Mouse (Mus musculus) liver, embryonic 16.5 days (tissue): ENCODE results near the gene Kmt5a. TPM values are rescaled to one million over a fixed set of nuclear protein-coding genes. Genes with fewer than 3 reads are reported as not detected.

Experiments used
- ATAC-seq: fragments of 200-750 bp; cut with Nextera tagmentation; 2 replicates; pipeline ENCODE4 v1.8.0; 2017; ENCODE audit warnings: low read depth, mild to moderate bottlenecking, moderate number of reproducible peaks, moderate library complexity
- H3K27ac ChIP-seq: fragments of 300-500 bp; sonication (generic); 2 replicates; pipeline ENCODE4 v1.5.1; 2014; ENCODE audit warnings: mild to moderate bottlenecking, low read length
- H3K27me3 ChIP-seq: fragments of 300-500 bp; sonication (generic); 2 replicates; pipeline ENCODE4 v1.6.1; 2014; ENCODE audit warnings: low read depth, low read length, mixed read lengths; ENCODE audit not compliant: control insufficient read depth, insufficient read depth
- H3K36me3 ChIP-seq: fragments of 300-500 bp; sonication (generic); 2 replicates; pipeline ENCODE4 v1.6.1; 2014; ENCODE audit warnings: mild to moderate bottlenecking; ENCODE audit not compliant: control insufficient read depth, insufficient read depth
- H3K4me1 ChIP-seq: fragments of 300-500 bp; sonication (generic); 2 replicates; pipeline ENCODE4 v1.6.1; 2014; ENCODE audit warnings: low read depth, low read length, mixed read lengths; ENCODE audit not compliant: control insufficient read depth
- H3K4me2 ChIP-seq: fragments of 300-500 bp; sonication (generic); 2 replicates; pipeline ENCODE4 v1.6.1; 2014; ENCODE audit warnings: low read depth, low read length, mixed read lengths
- H3K4me3 ChIP-seq: fragments of 300-500 bp; sonication (generic); 2 replicates; pipeline ENCODE4 v1.5.1; 2014; ENCODE audit warnings: low read depth, mild to moderate bottlenecking, low read length
- H3K9ac ChIP-seq: fragments of 300-500 bp; sonication (generic); 2 replicates; pipeline ENCODE4 v1.6.1; 2014; ENCODE audit warnings: low read depth, low read length
- H3K9me3 ChIP-seq: fragments of 300-500 bp; sonication (generic); replicated peaks from 2 replicates; pipeline ENCODE4 v1.6.1; 2016; ENCODE audit warnings: low read length; ENCODE audit not compliant: control insufficient read depth
- WGBS: fragments of 180-500 bp; shearing (Covaris S2); extraction: QIAGEN DNeasy Blood & Tissue Kit; methylation state at CpG from one replicate; pipeline ENCODE4 v1.1.7; 2014; ENCODE audit not compliant: insufficient replicate concordance; 5-methylcytosine and 5-hydroxymethylcytosine counted together
- polyA plus RNA-seq: library from polyadenylated mRNA; unstranded; fragments of >200 nt; fragmentation: Nextera tagmentation; extraction: Ambion mirVana; gene quantifications from 2 replicates; pipeline ENCODE4 v1.2.1, GENCODE M21; 2015

Kmt5a gene
- polyA plus RNA-seq, 1 experiment from 2014 or later, result 41.5 TPM

GRCm38 (mm10) chr5:124485654-124486053 is 45.9 kb downstream of the Kmt5a start:
- peaks cover 4% of the 10 kb centered on the region; the same call in 1 of the 2 replicates for H3K4me1 ChIP-seq
- no peak overlapping the region for H3K4me3 ChIP-seq
- H3K27me3 ChIP-seq, result no peaks in the 10 kb centered on the region
- H3K4me2 ChIP-seq, result no peak overlapping the region
- H3K9me3 ChIP-seq, result no peaks in the 10 kb centered on the region
- H3K27ac ChIP-seq, result no peak overlapping the region
- H3K36me3 ChIP-seq, result no peaks in the 10 kb centered on the region
- H3K9ac ChIP-seq, result no peak overlapping the region
- 76% methylated on average over 5 of the region's 5 CpGs for WGBS
- no peak for ATAC-seq

- Histone ChIP-seq H3K36me3 (0 out of 2 replicates have a peak, but pooled peaks cover 2% of the 10 kb centered on the region), H3K9ac (no peak overlapping the region), H3K4me3 (no peak overlapping the region), H3K27ac (no peak overlapping the region), H3K4me2 (no peak overlapping the region), H3K4me1 (peaks cover 4% of the 10 kb centered on the region; the same call in 1 of the 2 replicates), H3K9me3 (no peaks in the 10 kb centered on the region), H3K27me3 (no peaks in the 10 kb centered on the region)
- WGBS, result 79% methylated on average over 3 of the region's 3 CpGs
- no peak for ATAC-seq
Observed at GRCm38 (mm10) chr5:124488885-124489284, 49.2 kb downstream of the Kmt5a start.

- no peak for ATAC-seq
Observed at GRCm38 (mm10) chr5:124491732-124492131, 52.0 kb downstream of the Kmt5a start.

GRCm38 (mm10) chr5:124492618-124493017 is 52.9 kb downstream of the Kmt5a start:
- H3K27me3 ChIP-seq, result no peaks in the 10 kb centered on the region
- no peak for ATAC-seq
- no peaks in the 10 kb centered on the region for H3K9me3 ChIP-seq
- no peak overlapping the region for H3K27ac ChIP-seq
- H3K4me1 ChIP-seq, result peaks cover 7% of the 10 kb centered on the region
- WGBS, result 59% methylated on average over 4 of the region's 4 CpGs
- 0 out of 2 replicates have a peak, but pooled peaks cover 2% of the 10 kb centered on the region for H3K36me3 ChIP-seq
- H3K4me2 ChIP-seq, result no peak overlapping the region
- H3K4me3 ChIP-seq, result no peak overlapping the region
- H3K9ac ChIP-seq, result no peak overlapping the region

More at GRCm38 (mm10) chr5:124491732-124492131, 52.0 kb downstream of the Kmt5a start:
- Histone ChIP-seq H3K9ac (no peak overlapping the region), H3K4me3 (no peak overlapping the region), H3K27me3 (no peaks in the 10 kb centered on the region), H3K4me2 (no peak overlapping the region), H3K9me3 (no peaks in the 10 kb centered on the region), H3K27ac (no peak overlapping the region), H3K36me3 (0 out of 2 replicates have a peak, but pooled peaks cover 2% of the 10 kb centered on the region), H3K4me1 (peaks cover 3% of the 10 kb centered on the region)
- WGBS, result 86% methylated on average over 4 of the region's 4 CpGs

- no peak overlapping the region for H3K9ac ChIP-seq
- 65% methylated on average over 11 of the region's 11 CpGs for WGBS
- H3K27ac ChIP-seq, result no peak overlapping the region
- no peaks in the 10 kb centered on the region for H3K27me3 ChIP-seq
- H3K4me1 ChIP-seq, result peaks cover 13% of the 10 kb centered on the region
- 0 out of 2 replicates have a peak, but pooled peaks cover 2% of the 10 kb centered on the region for H3K36me3 ChIP-seq
- no peak overlapping the region for H3K4me2 ChIP-seq
- no peak for ATAC-seq
- no peaks in the 10 kb centered on the region for H3K9me3 ChIP-seq
- H3K4me3 ChIP-seq, result no peak overlapping the region
Observed at GRCm38 (mm10) chr5:124493455-124493854, 53.7 kb downstream of the Kmt5a start.

GRCm38 (mm10) chr5:124495547-124495946 is 55.8 kb downstream of the Kmt5a start:
- Histone ChIP-seq H3K27me3 (no peaks in the 10 kb centered on the region), H3K4me2 (no peak overlapping the region), H3K4me3 (no peak overlapping the region), H3K27ac (no peak overlapping the region), H3K9ac (no peak overlapping the region), H3K4me1 (peaks cover 23% of the 10 kb centered on the region), H3K9me3 (no peaks in the 10 kb centered on the region), H3K36me3 (0 out of 2 replicates have a peak, but pooled peaks cover 2% of the 10 kb centered on the region)
- no peak for ATAC-seq
- 69% methylated on average over 7 of the region's 7 CpGs for WGBS

GRCm38 (mm10) chr5:124496614-124497514 is 57.1 kb downstream of the Kmt5a start:
- 35% methylated on average over 15 of the region's 15 CpGs for WGBS
- peaks cover 23% of the 10 kb centered on the region for H3K4me1 ChIP-seq
- no peaks in the 10 kb centered on the region for H3K27me3 ChIP-seq
- H3K9ac ChIP-seq, result no peak overlapping the region
- H3K4me2 ChIP-seq, result peak overlapping the region; percentile 40
- peak; percentile 45; the same call in 1 of the 2 replicates for ATAC-seq
- no peak overlapping the region for H3K27ac ChIP-seq
- peak overlapping the region; percentile 20; the same call in 1 of the 2 replicates for H3K4me3 ChIP-seq
- no peaks in the 10 kb centered on the region for H3K9me3 ChIP-seq
- H3K36me3 ChIP-seq, result no peaks in the 10 kb centered on the region

- H3K27ac ChIP-seq, result peak overlapping the region; percentile 35; the same call in 1 of the 2 replicates
- peak overlapping the region; percentile 6; the same call in 1 of the 2 replicates for H3K4me2 ChIP-seq
- H3K9ac ChIP-seq, result no peak overlapping the region
- peak; percentile 19; the same call in 1 of the 2 replicates for ATAC-seq
- H3K9me3 ChIP-seq, result no peaks in the 10 kb centered on the region
- no peaks in the 10 kb centered on the region for H3K36me3 ChIP-seq
- H3K4me3 ChIP-seq, result no peak overlapping the region
- peaks cover 23% of the 10 kb centered on the region for H3K4me1 ChIP-seq
- H3K27me3 ChIP-seq, result no peaks in the 10 kb centered on the region
- WGBS, result 20% methylated on average over 9 of the region's 9 CpGs
Observed at GRCm38 (mm10) chr5:124498221-124498876, 58.6 kb downstream of the Kmt5a start.
